Mouse (Mus musculus): ENCODE measurements around the gene Kcnab2.

- TF ChIP-seq CTCF (IDR thresholded peaks at IDR 0.05; ENCODE audit: insufficient read depth, low read depth, low read length): no peak
- TF ChIP-seq POLR2A (IDR thresholded peaks at IDR 0.05; ENCODE audit: insufficient read depth, low read depth, low read length): no peak
Observed at GRCm38 (mm10) chr4:152475941-152476340, 1.7 kb downstream of the Kcnab2 start.
